Mouse (Mus musculus): ENCODE measurements at regions not wholly inside any gene's neighbourhood (a gene's known extent, or its start where the extent isn't known, plus 50 kb on each side); places are given as distances from the start of the nearest gene placed in this dataset.

- CTCF ChIA-PET, result no interaction called here
- POLR2A ChIA-PET, result no interaction called here
These were observed 248.5 kb upstream of the Pom121l12 start for GRCm38 (mm10) chr11:14350444-14351135.

- ChIA-PET CTCF (interaction anchor here in 1 of 4 experiments (0.6 kb wide), 1 partner anchor 579 kb away, joined by 11 read pairs; no protein-coding TSS in a partner anchor), POLR2A (no interaction called here)
These were observed 220.6 kb upstream of the Pom121l12 start for GRCm38 (mm10) chr11:14378512-14378911.

GRCm38 (mm10) chr11:14379763-14380571 is 219.1 kb upstream of the Pom121l12 start:
- ChIA-PET POLR2A (no interaction called here), CTCF (no interaction called here)

- CTCF ChIA-PET, result no interaction called here
- POLR2A ChIA-PET, result no interaction called here
These were observed 218.5 kb upstream of the Pom121l12 start for GRCm38 (mm10) chr11:14380572-14380958.

GRCm38 (mm10) chr11:14387055-14387584 is 212.0 kb upstream of the Pom121l12 start:
- CTCF ChIA-PET, result no interaction called here
- POLR2A ChIA-PET, result no interaction called here

- ChIA-PET CTCF (no interaction called here), POLR2A (no interaction called here)
These were observed 211.4 kb upstream of the Pom121l12 start for GRCm38 (mm10) chr11:14387720-14388119.
